Mouse (Mus musculus): ENCODE measurements at regions not wholly inside any gene's neighbourhood (a gene's known extent, or its start where the extent isn't known, plus 50 kb on each side); places are given as distances from the start of the nearest gene placed in this dataset.

DNA sequence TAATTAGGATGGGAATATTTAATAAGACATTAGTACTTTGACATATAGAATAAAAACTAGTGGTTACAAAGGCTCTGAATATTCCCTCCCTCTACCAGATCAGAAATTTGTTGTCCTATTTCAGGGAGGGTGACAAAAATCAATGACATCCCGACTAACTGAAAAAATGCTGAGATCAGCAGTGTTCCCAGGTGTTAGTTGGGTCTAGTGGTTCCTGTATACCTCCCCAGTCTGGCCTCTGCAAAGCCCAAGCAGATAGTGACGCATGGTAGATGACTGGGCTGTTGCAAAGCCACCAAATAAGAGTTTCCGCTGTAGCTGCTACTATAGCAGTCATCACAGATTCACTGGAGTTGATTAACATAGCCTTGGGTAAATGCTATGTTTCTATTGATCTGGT lies 59.9 kb upstream of the Gm4791 start:
- no peak overlapping the region for H3K9ac ChIP-seq (ENCODE audit: low read length)
- no peaks in the 10 kb centered on the region for H3K4me1 ChIP-seq (ENCODE audit: control insufficient read depth, insufficient read depth, low read length)
- H3K36me3 ChIP-seq (ENCODE audit: control insufficient read depth, insufficient read depth, low read length) = no peaks in the 10 kb centered on the region
- no peak for ATAC-seq (ENCODE audit: insufficient read depth, low FRiP score)
- WGBS = 79% methylated on average over 3 of the region's 3 CpGs
- H3K4me3 ChIP-seq (replicated peaks; ENCODE audit: low read length) = no peak overlapping the region
- no peak overlapping the region for H3K27ac ChIP-seq (ENCODE audit: low read length)
- H3K9me3 ChIP-seq (replicated peaks; ENCODE audit: control insufficient read depth, low read length) = no peaks in the 10 kb centered on the region
- no peak overlapping the region for H3K4me2 ChIP-seq (ENCODE audit: low read depth, low read length)
- H3K27me3 ChIP-seq (ENCODE audit: control insufficient read depth, insufficient read depth, low read length) = no peaks in the 10 kb centered on the region

DNA sequence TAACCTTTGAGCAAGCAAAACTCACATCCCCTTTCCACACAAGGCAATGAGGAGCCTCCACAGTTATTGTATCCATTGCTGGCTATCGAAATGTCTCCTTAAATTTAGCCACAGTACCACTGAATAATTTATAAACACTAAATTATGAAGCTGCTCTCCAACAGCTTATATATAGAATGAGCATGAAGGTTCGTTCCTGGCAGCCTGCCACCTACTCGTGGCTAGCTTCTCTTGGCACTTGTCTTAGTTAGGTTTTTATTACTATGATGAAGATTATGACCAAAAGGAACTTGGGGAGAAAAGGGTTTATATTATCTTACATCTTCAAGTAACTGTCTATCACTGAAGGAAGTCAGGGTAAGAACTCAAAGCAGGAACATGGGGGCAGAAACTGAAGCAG lies 72.9 kb upstream of the Gm4791 start:
- no peak for ATAC-seq (ENCODE audit: insufficient read depth, low FRiP score)
- 47% methylated on average over 3 of the region's 3 CpGs for WGBS

DNA sequence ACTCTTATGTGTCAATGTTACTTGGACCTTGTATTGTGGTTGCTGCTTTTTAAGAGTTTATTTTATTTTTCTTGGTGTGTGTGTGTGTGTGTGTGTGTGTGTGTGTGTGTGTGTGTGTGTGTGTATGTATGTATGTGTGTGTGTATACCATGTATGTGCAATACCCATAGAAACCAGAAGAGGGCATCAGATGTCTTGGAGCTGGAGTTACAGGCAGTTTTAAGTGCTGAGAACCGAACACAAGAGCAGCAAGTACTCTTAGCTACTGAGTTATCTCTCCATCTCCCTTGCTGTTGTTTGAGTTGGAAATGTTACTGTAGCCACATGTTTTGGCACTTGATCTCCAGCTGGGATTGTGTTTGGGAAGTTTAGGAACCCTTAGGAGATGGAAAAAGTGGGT lies 78.5 kb upstream of the Gm4791 start:
- 81% methylated on average over 1 of the region's 1 CpGs for WGBS
- ATAC-seq (ENCODE audit: insufficient read depth, low FRiP score) = no peak

More for the DNA sequence above, 72.9 kb upstream of the Gm4791 start:
- Histone ChIP-seq H3K4me3 (replicated peaks; ENCODE audit: low read length) (no peak overlapping the region), H3K36me3 (ENCODE audit: control insufficient read depth, insufficient read depth, low read length) (no peaks in the 10 kb centered on the region), H3K9me3 (replicated peaks; ENCODE audit: control insufficient read depth, low read length) (no peaks in the 10 kb centered on the region), H3K9ac (ENCODE audit: low read length) (no peak overlapping the region), H3K4me1 (ENCODE audit: control insufficient read depth, insufficient read depth, low read length) (no peaks in the 10 kb centered on the region), H3K27me3 (ENCODE audit: control insufficient read depth, insufficient read depth, low read length) (no peaks in the 10 kb centered on the region), H3K27ac (ENCODE audit: low read length) (no peak overlapping the region), H3K4me2 (ENCODE audit: low read depth, low read length) (no peak overlapping the region)

DNA sequence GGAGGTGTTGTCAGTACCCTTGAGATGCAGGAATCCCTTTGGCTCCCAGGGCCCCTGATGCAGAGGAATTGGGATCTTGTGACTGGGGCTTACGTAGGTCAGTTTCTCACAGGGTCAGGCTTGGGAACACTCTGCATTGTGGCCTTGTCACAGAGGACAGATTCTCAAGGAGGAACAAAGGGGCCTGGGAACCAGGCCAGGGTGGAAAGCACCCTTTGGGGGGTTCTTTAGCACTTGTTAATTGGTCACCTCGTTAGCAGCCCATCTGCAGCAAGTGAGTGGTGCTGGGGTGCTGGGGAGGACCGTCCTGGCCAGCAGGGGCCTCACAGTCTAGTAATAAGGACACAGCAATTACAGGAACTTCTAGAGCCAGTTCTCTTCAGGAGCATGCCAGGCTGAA lies 85.3 kb upstream of the Gm4791 start:
- ATAC-seq (ENCODE audit: insufficient read depth, low FRiP score) = no peak
- H3K9me3 ChIP-seq (replicated peaks; ENCODE audit: control insufficient read depth, low read length) = no peaks in the 10 kb centered on the region
- H3K9ac ChIP-seq (ENCODE audit: low read length) = no peak overlapping the region
- no peak overlapping the region for H3K4me3 ChIP-seq (replicated peaks; ENCODE audit: low read length)
- WGBS = 49% methylated on average over 3 of the region's 3 CpGs
- no peaks in the 10 kb centered on the region for H3K27me3 ChIP-seq (ENCODE audit: control insufficient read depth, insufficient read depth, low read length)
- no peaks in the 10 kb centered on the region for H3K4me1 ChIP-seq (ENCODE audit: control insufficient read depth, insufficient read depth, low read length)
- H3K27ac ChIP-seq (ENCODE audit: low read length) = no peak overlapping the region
- H3K4me2 ChIP-seq (ENCODE audit: low read depth, low read length) = no peak overlapping the region
- no peaks in the 10 kb centered on the region for H3K36me3 ChIP-seq (ENCODE audit: control insufficient read depth, insufficient read depth, low read length)

More for the DNA sequence above, 78.5 kb upstream of the Gm4791 start:
- H3K36me3 ChIP-seq (ENCODE audit: control insufficient read depth, insufficient read depth, low read length) = no peaks in the 10 kb centered on the region
- H3K9ac ChIP-seq (ENCODE audit: low read length) = no peak overlapping the region
- H3K27me3 ChIP-seq (ENCODE audit: control insufficient read depth, insufficient read depth, low read length) = no peaks in the 10 kb centered on the region
- H3K4me1 ChIP-seq (ENCODE audit: control insufficient read depth, insufficient read depth, low read length) = no peaks in the 10 kb centered on the region
- H3K27ac ChIP-seq (ENCODE audit: low read length) = no peak overlapping the region
- no peak overlapping the region for H3K4me3 ChIP-seq (replicated peaks; ENCODE audit: low read length)
- H3K4me2 ChIP-seq (ENCODE audit: low read depth, low read length) = no peak overlapping the region
- peaks cover 4% of the 10 kb centered on the region for H3K9me3 ChIP-seq (replicated peaks; ENCODE audit: control insufficient read depth, low read length)

DNA sequence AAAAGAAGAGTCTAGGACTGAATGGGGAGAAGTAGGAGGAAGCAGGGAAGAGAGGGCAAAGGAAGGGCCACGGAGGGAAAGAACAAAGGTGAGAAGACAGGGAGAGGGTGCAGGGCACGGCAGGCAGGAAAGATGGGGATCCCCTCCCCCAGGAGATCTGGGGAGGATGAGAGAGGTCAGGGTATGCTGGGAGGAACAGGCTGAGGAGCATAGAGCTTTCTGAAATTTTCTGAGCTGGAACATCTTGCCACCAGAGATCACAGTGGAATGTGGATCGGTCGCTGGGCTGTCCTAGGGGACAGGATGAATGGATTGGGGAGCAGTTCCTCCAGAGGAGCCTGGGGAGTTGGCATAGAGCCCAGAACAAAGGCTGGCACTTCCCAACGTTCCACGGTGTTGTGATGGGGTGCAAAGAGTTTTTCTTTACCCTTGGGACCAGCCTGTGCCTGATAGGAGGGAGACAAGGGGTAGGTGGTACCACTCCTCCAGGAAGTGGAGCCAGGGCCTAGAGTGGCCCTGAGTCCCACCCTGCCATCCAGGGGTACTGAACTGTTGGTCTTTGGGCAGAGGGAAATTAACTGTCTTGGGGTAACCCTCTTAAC lies 89.0 kb upstream of the Gm4791 start:
- Histone ChIP-seq H3K9me3 (replicated peaks; ENCODE audit: control insufficient read depth, low read length) (no peaks in the 10 kb centered on the region), H3K27me3 (ENCODE audit: control insufficient read depth, insufficient read depth, low read length) (no peaks in the 10 kb centered on the region), H3K4me1 (ENCODE audit: control insufficient read depth, insufficient read depth, low read length) (no peaks in the 10 kb centered on the region), H3K36me3 (ENCODE audit: control insufficient read depth, insufficient read depth, low read length) (no peaks in the 10 kb centered on the region), H3K9ac (ENCODE audit: low read length) (no peak overlapping the region), H3K27ac (ENCODE audit: low read length) (no peak overlapping the region), H3K4me3 (replicated peaks; ENCODE audit: low read length) (no peak overlapping the region), H3K4me2 (ENCODE audit: low read depth, low read length) (no peak overlapping the region)
- WGBS = 26% methylated on average over 6 of the region's 6 CpGs
- peak; percentile 50; the same call in 1 of the 2 replicates for ATAC-seq (ENCODE audit: insufficient read depth, low FRiP score)

DNA sequence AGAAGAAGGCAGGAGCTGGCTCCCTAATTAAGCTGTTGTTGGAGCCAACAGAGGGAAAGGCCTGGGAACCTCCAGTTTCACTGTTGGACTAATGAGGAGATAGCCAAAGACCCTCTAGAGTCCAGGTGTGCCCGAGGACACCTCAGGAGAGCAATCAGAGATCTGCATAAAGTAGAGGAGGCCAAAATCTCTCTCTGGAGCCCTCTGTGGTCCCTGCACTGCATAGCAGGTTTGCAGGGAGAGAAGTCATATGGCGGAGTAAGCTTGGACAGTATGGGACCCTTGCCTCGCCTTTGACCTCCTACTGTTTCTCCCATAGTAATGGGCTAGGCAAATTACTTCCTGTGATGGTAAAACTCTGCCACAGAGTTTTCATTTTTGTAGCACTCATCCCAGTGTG lies 93.5 kb upstream of the Gm4791 start:
- Histone ChIP-seq H3K9me3 (replicated peaks; ENCODE audit: control insufficient read depth, low read length) (no peaks in the 10 kb centered on the region), H3K9ac (ENCODE audit: low read length) (no peak overlapping the region)

DNA sequence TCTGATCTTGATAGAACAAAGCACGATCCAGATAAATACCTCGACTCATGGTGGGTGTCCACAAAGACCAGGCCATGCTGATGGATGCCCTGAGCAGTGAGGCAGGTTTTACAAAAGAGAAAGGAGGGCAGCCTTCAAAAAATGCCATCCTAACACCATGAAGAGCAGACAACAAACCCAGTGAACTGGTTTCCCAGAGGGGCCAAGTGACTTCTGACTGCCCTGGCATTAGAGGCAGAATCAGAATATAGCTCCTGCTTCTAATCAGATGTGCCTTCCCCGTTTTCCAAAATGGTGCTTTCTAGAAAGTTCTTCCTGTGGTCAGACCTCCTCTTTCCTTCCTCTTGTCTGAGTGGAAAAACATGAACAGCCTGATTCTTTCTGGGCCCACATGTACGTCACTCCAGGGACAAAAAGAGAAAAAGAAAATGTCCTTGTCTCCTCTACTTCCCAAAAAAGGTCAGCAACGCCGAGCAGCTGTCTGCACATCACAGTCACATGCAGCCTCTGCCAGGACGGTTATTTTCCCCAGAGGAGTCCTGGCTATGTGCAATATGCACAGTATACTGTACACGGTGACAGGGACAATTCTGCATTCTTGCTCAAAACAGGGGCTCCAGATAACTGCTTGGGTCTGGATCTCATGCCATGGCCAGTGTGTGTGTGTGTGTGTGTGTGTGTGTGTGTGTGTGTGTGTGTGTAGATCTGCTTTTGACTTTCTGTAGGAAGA lies 94.9 kb upstream of the Gm4791 start:
- Histone ChIP-seq H3K9me3 (replicated peaks; ENCODE audit: control insufficient read depth, low read length) (no peaks in the 10 kb centered on the region), H3K27me3 (ENCODE audit: control insufficient read depth, insufficient read depth, low read length) (no peaks in the 10 kb centered on the region), H3K4me3 (replicated peaks; ENCODE audit: low read length) (no peak overlapping the region), H3K36me3 (ENCODE audit: control insufficient read depth, insufficient read depth, low read length) (no peaks in the 10 kb centered on the region), H3K4me2 (ENCODE audit: low read depth, low read length) (no peak overlapping the region), H3K27ac (ENCODE audit: low read length) (no peak overlapping the region), H3K9ac (ENCODE audit: low read length) (no peak overlapping the region), H3K4me1 (ENCODE audit: control insufficient read depth, insufficient read depth, low read length) (no peaks in the 10 kb centered on the region)
- WGBS = 63% methylated on average over 8 of the region's 8 CpGs
- ATAC-seq (ENCODE audit: insufficient read depth, low FRiP score) = no peak

More for the DNA sequence above, 93.5 kb upstream of the Gm4791 start:
- no peak overlapping the region for H3K27ac ChIP-seq (ENCODE audit: low read length)
- H3K4me2 ChIP-seq (ENCODE audit: low read depth, low read length) = no peak overlapping the region
- WGBS = 83% methylated on average over 3 of the region's 3 CpGs
- H3K36me3 ChIP-seq (ENCODE audit: control insufficient read depth, insufficient read depth, low read length) = no peaks in the 10 kb centered on the region
- no peak overlapping the region for H3K4me3 ChIP-seq (replicated peaks; ENCODE audit: low read length)
- H3K4me1 ChIP-seq (ENCODE audit: control insufficient read depth, insufficient read depth, low read length) = no peaks in the 10 kb centered on the region
- H3K27me3 ChIP-seq (ENCODE audit: control insufficient read depth, insufficient read depth, low read length) = no peaks in the 10 kb centered on the region
- no peak for ATAC-seq (ENCODE audit: insufficient read depth, low FRiP score)

DNA sequence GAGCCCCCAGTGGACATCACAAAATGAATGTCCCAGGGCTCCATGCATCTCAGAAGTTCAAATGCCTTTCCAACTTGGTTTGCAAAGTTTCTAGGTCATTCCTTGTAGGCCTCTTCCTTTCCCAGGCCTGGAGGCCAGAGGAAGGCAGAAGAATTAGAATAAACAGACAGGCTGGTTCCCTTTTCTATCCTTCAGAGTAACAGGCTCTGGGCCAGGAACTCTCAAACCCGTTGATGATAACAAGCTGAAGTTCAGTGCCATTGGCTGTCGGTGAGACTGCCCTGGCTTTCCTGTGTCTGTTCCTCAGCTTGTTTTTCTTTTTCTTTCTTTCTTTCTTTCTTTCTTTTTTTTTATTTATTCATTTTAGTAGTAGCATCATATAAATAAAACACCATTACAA lies 99.3 kb upstream of the Gm4791 start:
- Histone ChIP-seq H3K9ac (ENCODE audit: low read length) (no peak overlapping the region), H3K4me3 (replicated peaks; ENCODE audit: low read length) (no peak overlapping the region), H3K36me3 (ENCODE audit: control insufficient read depth, insufficient read depth, low read length) (no peaks in the 10 kb centered on the region), H3K4me1 (ENCODE audit: control insufficient read depth, insufficient read depth, low read length) (no peaks in the 10 kb centered on the region), H3K27me3 (ENCODE audit: control insufficient read depth, insufficient read depth, low read length) (no peaks in the 10 kb centered on the region), H3K27ac (ENCODE audit: low read length) (no peak overlapping the region), H3K4me2 (ENCODE audit: low read depth, low read length) (no peak overlapping the region), H3K9me3 (replicated peaks; ENCODE audit: control insufficient read depth, low read length) (no peaks in the 10 kb centered on the region)
- no peak for ATAC-seq (ENCODE audit: insufficient read depth, low FRiP score)
- WGBS = 37% methylated on average over 2 of the region's 2 CpGs

DNA sequence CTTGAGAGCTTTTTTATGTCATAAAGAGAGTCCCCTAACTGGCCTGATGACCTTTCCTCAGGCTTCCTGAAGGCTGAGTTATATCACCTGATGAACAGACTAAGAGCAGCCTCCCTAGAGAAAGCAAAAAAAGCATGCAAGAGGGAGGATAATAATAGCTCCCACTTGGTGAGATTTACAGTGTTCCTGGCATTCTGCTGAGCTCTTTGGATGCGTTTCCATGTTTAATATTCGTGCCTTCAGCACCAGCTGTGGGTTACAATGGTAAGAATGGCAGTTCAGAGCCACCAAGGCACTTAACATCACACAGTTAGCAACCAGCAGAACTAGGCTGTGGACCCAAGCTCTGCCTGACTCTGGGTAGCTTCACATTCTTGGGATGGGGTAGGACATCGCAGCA lies 100.4 kb upstream of the Gm4791 start:
- no peak for ATAC-seq (ENCODE audit: insufficient read depth, low FRiP score)
- no peaks in the 10 kb centered on the region for H3K27me3 ChIP-seq (ENCODE audit: control insufficient read depth, insufficient read depth, low read length)
- no peak overlapping the region for H3K27ac ChIP-seq (ENCODE audit: low read length)
- H3K4me2 ChIP-seq (ENCODE audit: low read depth, low read length) = no peak overlapping the region
- H3K9ac ChIP-seq (ENCODE audit: low read length) = no peak overlapping the region
- WGBS = 72% methylated on average over 3 of the region's 3 CpGs
- no peaks in the 10 kb centered on the region for H3K36me3 ChIP-seq (ENCODE audit: control insufficient read depth, insufficient read depth, low read length)
- H3K4me3 ChIP-seq (replicated peaks; ENCODE audit: low read length) = no peak overlapping the region
- H3K4me1 ChIP-seq (ENCODE audit: control insufficient read depth, insufficient read depth, low read length) = no peaks in the 10 kb centered on the region
- no peaks in the 10 kb centered on the region for H3K9me3 ChIP-seq (replicated peaks; ENCODE audit: control insufficient read depth, low read length)
